Comparison of ENCODE assay signal across 38 mouse cellular contexts in genomic region chr17:39363316-39363715, GRCm38 (mm10). TPM values are rescaled to one million over a fixed set of nuclear protein-coding genes. Genes with fewer than 3 reads are reported as not detected.
DNase-seq lines count a peak whose midpoint lies in the region; ATAC-seq and TF ChIP-seq lines count a peak whose summit lies in the region.
"Had no signal": no experiment of that assay in that cellular context is flagged by ENCODE, and none has a peak within 500 bp of the region (broad histone marks: within the 10 kb centered on the region; RNA-seq: fewer than 3 reads in every experiment).

No protein-coding gene starts in this region.

- 73% methylated on average over 3 of the region's 3 CpGs for WGBS in midbrain, postnatal 0 days
- WGBS in midbrain, embryonic 10.5 days: 69% methylated on average over 3 of the region's 3 CpGs

- no peaks in the 10 kb centered on the region for H3K79me2 ChIP-seq in MEL (ENCODE audit: control insufficient read depth, insufficient read depth, low read length, poor library complexity)

- no peak overlapping the region for H3K9ac ChIP-seq in midbrain, postnatal 0 days (replicated peaks; ENCODE audit: low read length, poor library complexity, severe bottlenecking)
- H3K9ac ChIP-seq in MEL (ENCODE audit: control insufficient read depth, low read depth, low read length, poor library complexity, severe bottlenecking): no peak overlapping the region
- H3K9ac ChIP-seq: embryonic facial prominence, embryonic 15.5 days; forebrain, embryonic 12.5 days; forebrain, postnatal 0 days; heart, embryonic 15.5 days; limb, embryonic 15.5 days; liver, embryonic 15.5 days; lung, embryonic 14.5 days; midbrain, embryonic 15.5 days; stomach, embryonic 15.5 days had no signal

- ATAC-seq in frontal cortex, adult (ENCODE audit: low TSS enrichment): peak; percentile 78; the same call in 1 of the 2 replicates
- ATAC-seq in midbrain, postnatal 0 days (ENCODE audit: low FRiP score): no peak
- ATAC-seq: CD4-positive, CD25-positive, alpha-beta regulatory T cell, adult 4 months; forebrain, postnatal 0 days; intestine, embryonic 16.5 days; midbrain, embryonic 15.5 days had no signal

- H3K36me3 ChIP-seq in midbrain, postnatal 0 days (ENCODE audit: insufficient read depth, low read length): no peaks in the 10 kb centered on the region
- H3K36me3 ChIP-seq in midbrain, embryonic 10.5 days: no peaks in the 10 kb centered on the region
- H3K36me3 ChIP-seq in MEL (ENCODE audit: control insufficient read depth in 1 of 2, insufficient read depth in 2 of 2, low read length in 2 of 2): no peaks in the 10 kb centered on the region
- H3K36me3 ChIP-seq: embryonic facial prominence, embryonic 10.5 days; embryonic facial prominence, embryonic 15.5 days; forebrain, embryonic 12.5 days; G1E; heart, embryonic 10.5 days; heart, embryonic 15.5 days; limb, embryonic 10.5 days; limb, embryonic 15.5 days; liver, embryonic 15.5 days; midbrain, embryonic 15.5 days; stomach, embryonic 15.5 days had no signal

- no peak for DNase-seq in frontal cortex, postnatal 14 days (ENCODE audit: low spot score in 2 of 2)
- peak; percentile 2 for DNase-seq in midbrain, postnatal 0 days (ENCODE audit: low spot score)
- no peak for DNase-seq in midbrain, embryonic 10.5 days (ENCODE audit: low spot score)
- peak; percentile 1 for DNase-seq in MEL (ENCODE audit: low read depth, low spot score)
- DNase-seq in brain, adult 2 months (ENCODE audit: low read depth, low spot score): peak; percentile 31
- no peak for DNase-seq in ovary, postnatal 14 days (ENCODE audit: low spot score)
- DNase-seq in heart, adult 8-10 months (ENCODE audit: low spot score): no peak
- DNase-seq: adrenal gland, adult 8-10 months; cerebellum, adult 8-10 months; cerebellum, postnatal 25 days; forebrain, postnatal 0 days; gastrocnemius, postnatal 14 days; kidney, adult 9 months; kidney, postnatal 14 days; layer of hippocampus, adult 9-11 months; lung, embryonic 14.5 days; lung, postnatal 14 days; thymus, postnatal 25 days had no signal

- H3K4me1 ChIP-seq in midbrain, postnatal 0 days (ENCODE audit: insufficient read depth, low read length): no peaks in the 10 kb centered on the region
- no peaks in the 10 kb centered on the region for H3K4me1 ChIP-seq in midbrain, embryonic 10.5 days
- H3K4me1 ChIP-seq in MEL (ENCODE audit: control insufficient read depth in 1 of 2, insufficient read depth in 2 of 2, low read length in 2 of 2): no peaks in the 10 kb centered on the region
- H3K4me1 ChIP-seq: embryonic facial prominence, embryonic 10.5 days; embryonic facial prominence, embryonic 15.5 days; forebrain, embryonic 12.5 days; heart, embryonic 10.5 days; heart, embryonic 15.5 days; limb, embryonic 10.5 days; limb, embryonic 15.5 days; liver, embryonic 15.5 days; midbrain, embryonic 15.5 days; stomach, embryonic 15.5 days had no signal

- TF ChIP-seq POLR2A in MEL (IDR thresholded peaks at IDR 0.05; ENCODE audit: control insufficient read depth in 1 of 2, insufficient read depth in 1 of 2, low read depth in 1 of 2, low read length in 2 of 2, poor library complexity in 1 of 2): no peak

- H3K4me3 ChIP-seq in midbrain, postnatal 0 days (ENCODE audit: low read depth, low read length): no peak overlapping the region
- no peak overlapping the region for H3K4me3 ChIP-seq in midbrain, embryonic 10.5 days
- no peak overlapping the region for H3K4me3 ChIP-seq in MEL (ENCODE audit: control insufficient read depth in 1 of 2, insufficient read depth in 1 of 2, low read depth in 2 of 2, low read length in 2 of 2)
- H3K4me3 ChIP-seq: embryonic facial prominence, embryonic 10.5 days; embryonic facial prominence, embryonic 15.5 days; forebrain, embryonic 12.5 days; heart, embryonic 10.5 days; heart, embryonic 15.5 days; limb, embryonic 10.5 days; limb, embryonic 15.5 days; liver, embryonic 15.5 days; midbrain, embryonic 15.5 days; stomach, embryonic 15.5 days had no signal

- no peaks in the 10 kb centered on the region for H3K27me3 ChIP-seq in midbrain, postnatal 0 days (ENCODE audit: insufficient read depth, low read length)
- H3K27me3 ChIP-seq in midbrain, embryonic 10.5 days (ENCODE audit: low read depth, poor library complexity, severe bottlenecking): no peaks in the 10 kb centered on the region
- no peaks in the 10 kb centered on the region for H3K27me3 ChIP-seq in MEL (ENCODE audit: control insufficient read depth in 1 of 2, insufficient read depth in 2 of 2, low read length in 2 of 2)
- H3K27me3 ChIP-seq: embryonic facial prominence, embryonic 15.5 days; forebrain, embryonic 12.5 days; heart, embryonic 15.5 days; limb, embryonic 15.5 days; liver, embryonic 15.5 days; midbrain, embryonic 15.5 days; stomach, embryonic 15.5 days had no signal

- no peak overlapping the region for H3K27ac ChIP-seq in midbrain, postnatal 0 days (ENCODE audit: low read depth, low read length)
- no peak overlapping the region for H3K27ac ChIP-seq in midbrain, embryonic 10.5 days (replicated peaks)
- H3K27ac ChIP-seq in MEL (ENCODE audit: control insufficient read depth, low read depth, low read length): no peak overlapping the region
- H3K27ac ChIP-seq: embryonic facial prominence, embryonic 10.5 days; embryonic facial prominence, embryonic 15.5 days; forebrain, embryonic 12.5 days; heart, embryonic 10.5 days; heart, embryonic 15.5 days; limb, embryonic 10.5 days; limb, embryonic 15.5 days; liver, embryonic 15.5 days; midbrain, embryonic 15.5 days; stomach, embryonic 15.5 days had no signal

- no peak for TF ChIP-seq EP300 in MEL (IDR thresholded peaks at IDR 0.05; ENCODE audit: low read depth in 1 of 2, low read length in 2 of 2)

- H3K4me2 ChIP-seq in midbrain, postnatal 0 days (ENCODE audit: low read depth, low read length, poor library complexity, severe bottlenecking): no peak overlapping the region
- H3K4me2 ChIP-seq: embryonic facial prominence, embryonic 15.5 days; forebrain, embryonic 12.5 days; heart, embryonic 15.5 days; limb, embryonic 15.5 days; liver, embryonic 15.5 days; lung, embryonic 14.5 days; midbrain, embryonic 15.5 days; stomach, embryonic 15.5 days had no signal

- H3K9me3 ChIP-seq in midbrain, postnatal 0 days (ENCODE audit: low read length): 0 out of 2 replicates have a peak, but pooled peaks cover 3% of the 10 kb centered on the region
- peaks cover 8% of the 10 kb centered on the region; the same call in 1 of the 2 replicates for H3K9me3 ChIP-seq in midbrain, embryonic 10.5 days (replicated peaks)
- no peaks in the 10 kb centered on the region for H3K9me3 ChIP-seq in MEL (replicated peaks; ENCODE audit: insufficient read depth, low read length)
- H3K9me3 ChIP-seq: forebrain, embryonic 12.5 days; G1E; heart, embryonic 10.5 days; limb, embryonic 10.5 days; limb, embryonic 15.5 days; liver, embryonic 15.5 days; stomach, embryonic 15.5 days had no signal

- TF ChIP-seq CTCF in midbrain, postnatal 0 days (IDR thresholded peaks at IDR 0.05): peak; percentile 34
- no peak; a peak in 1 of 6 replicates for TF ChIP-seq CTCF in MEL (IDR thresholded peaks at IDR 0.05 in 2 of 3, conservative IDR thresholded peaks at IDR 0.05 in 1 of 3; ENCODE audit: control insufficient read depth in 1 of 3, insufficient read depth in 1 of 3, low read depth in 2 of 3, low read length in 3 of 3, poor library complexity in 1 of 3, severe bottlenecking in 1 of 3)

- peak; percentile 14 for TF ChIP-seq RAD21 in MEL (IDR thresholded peaks at IDR 0.05; ENCODE audit: low read depth, low read length)

TF ChIP-seq in MEL, 35 proteins besides CTCF, POLR2A, EP300 and RAD21:
- TF ChIP-seq UBTF (IDR thresholded peaks at IDR 0.05; ENCODE audit: borderline replicate concordance, insufficient read depth, low read depth, low read length) (no peak), SMC3 (IDR thresholded peaks at IDR 0.05; ENCODE audit: low read depth, low read length) (0 out of 2 replicates have a peak, but pooled peaks have one; percentile 2)
TF ChIP-seq in MEL: peak in this region for 1.

RNA-seq across cellular contexts. Expression of gene Esp18, which starts 42.8 kb away (rescaled TPM):
- total RNA-seq in midbrain, postnatal 0 days (2014; rRNA removed): not detected in 2 replicates
- polyA plus RNA-seq in midbrain, postnatal 0 days (2015; fragmentation: Nextera tagmentation; extraction: Ambion mirVana): not detected in 2 replicates
- polyA plus RNA-seq in midbrain, embryonic 10.5 days (2016; fragmentation: Nextera tagmentation; extraction: Ambion mirVana): not detected in 2 replicates
- total RNA-seq in MEL (2012; rRNA removed): not detected in 2 replicates
- polyA plus RNA-seq in MEL (2012; ENCODE audit: insufficient read depth in 1 of 2, insufficient read length in 2 of 2, low read depth in 1 of 2, low replicate concordance in 2 of 2, missing spikeins in 1 of 2): not detected
- not detected for total RNA-seq in heart, adult 8-10 months (2022)
- total RNA-seq: adrenal gland, adult 8-10 months; adrenal gland, postnatal 4 days; forebrain, postnatal 0 days; G1E; gastrocnemius, postnatal 14 days; granulocyte monocyte progenitor cell, adult 5-6 weeks; heart, postnatal 25 days had no signal
- polyA plus RNA-seq: CD4-positive, CD25-positive, alpha-beta regulatory T cell, adult 4 months; embryonic facial prominence, embryonic 10.5 days; embryonic facial prominence, embryonic 15.5 days; forebrain, embryonic 12.5 days; forebrain, postnatal 0 days; G1E; heart, embryonic 10.5 days; heart, embryonic 15.5 days; hindbrain, embryonic 11.5 days; intestine, embryonic 16.5 days; limb, embryonic 10.5 days; limb, embryonic 15.5 days; liver, embryonic 15.5 days; lung, embryonic 14.5 days; midbrain, embryonic 15.5 days; neural tube, embryonic 11.5 days; small intestine, adult 2 months; stomach, embryonic 15.5 days had no signal

Comparison
In these comparisons a context has a peak if more than half of its experiments do, and no peak if none do; other contexts are left out.
1. DNase-seq: peak in midbrain, postnatal 0 days (single experiment), MEL (single experiment) and brain, adult 2 months (single experiment); none in frontal cortex, postnatal 14 days (0 of 2), midbrain, embryonic 10.5 days (single experiment), ovary, postnatal 14 days (single experiment) and heart, adult 8-10 months (single experiment).